Comparison of ENCODE assay signal across 22 mouse cellular contexts in genomic region chr12:85859111-85859510, GRCm38 (mm10). TPM values are rescaled to one million over a fixed set of nuclear protein-coding genes. Genes with fewer than 3 reads are reported as not detected.
DNase-seq lines count a peak whose midpoint lies in the region; ATAC-seq and TF ChIP-seq lines count a peak whose summit lies in the region.
"Had no signal": no experiment of that assay in that cellular context is flagged by ENCODE, and none has a peak within 500 bp of the region (broad histone marks: within the 10 kb centered on the region; RNA-seq: fewer than 3 reads in every experiment).

No protein-coding gene starts in this region.

- H3K4me2 ChIP-seq in heart, embryonic 12.5 days: no peak overlapping the region
- no peak overlapping the region for H3K4me2 ChIP-seq in limb, embryonic 14.5 days (replicated peaks; ENCODE audit: low read depth, low read length, severe bottlenecking)
- no peak overlapping the region for H3K4me2 ChIP-seq in hindbrain, embryonic 16.5 days (ENCODE audit: low read length)
- H3K4me2 ChIP-seq: hindbrain, embryonic 14.5 days; midbrain, embryonic 15.5 days had no signal

- DNase-seq in heart, embryonic 10.5 days (ENCODE audit: low spot score): peak; percentile 41
- DNase-seq in adipocyte (ENCODE audit: low spot score): peak; percentile 45
- DNase-seq in limb, embryonic 14.5 days (ENCODE audit: low spot score): no peak
- peak; percentile 38 to 60 for DNase-seq in lung, postnatal 4 days
- DNase-seq in embryo, embryonic 11 days: no peak
- no peak for DNase-seq in spleen, postnatal 36 days (ENCODE audit: low spot score in 2 of 2)
- DNase-seq: adrenal gland, postnatal 36 days; B cell, adult 2 months; cerebellum, adult 8-10 months; gastrocnemius, postnatal 36 days; layer of hippocampus, postnatal 36 days; left cerebral cortex, postnatal 4 days; retina, postnatal 1 day had no signal

- ATAC-seq in heart, embryonic 12.5 days (ENCODE audit: insufficient number of reproducible peaks, low FRiP score): no peak
- ATAC-seq in limb, embryonic 14.5 days (ENCODE audit: low FRiP score, low read depth): peak; percentile 38
- no peak for ATAC-seq in hindbrain, embryonic 16.5 days
- ATAC-seq: intestine, postnatal 0 days; midbrain, embryonic 15.5 days; Patski had no signal

- TF ChIP-seq POLR2A in limb, embryonic 14.5 days (IDR thresholded peaks at IDR 0.05; ENCODE audit: borderline replicate concordance, extremely low read depth, insufficient read depth, insufficient read length): no peak

- WGBS in heart, embryonic 10.5 days: 77% methylated on average over 3 of the region's 3 CpGs
- 83% methylated on average over 3 of the region's 3 CpGs for WGBS in heart, embryonic 12.5 days
- WGBS in limb, embryonic 14.5 days: 60% methylated on average over 3 of the region's 3 CpGs
- 72% methylated on average over 3 of the region's 3 CpGs for WGBS in hindbrain, embryonic 16.5 days

- no peaks in the 10 kb centered on the region for H3K27me3 ChIP-seq in heart, embryonic 10.5 days (ENCODE audit: insufficient read depth, poor library complexity, severe bottlenecking)
- no peaks in the 10 kb centered on the region for H3K27me3 ChIP-seq in heart, embryonic 12.5 days (replicated peaks)
- H3K27me3 ChIP-seq in limb, embryonic 14.5 days (ENCODE audit: control insufficient read depth, insufficient read depth, low read length): no peaks in the 10 kb centered on the region
- H3K27me3 ChIP-seq in hindbrain, embryonic 16.5 days (replicated peaks; ENCODE audit: control insufficient read depth, insufficient read depth, low read length): no peaks in the 10 kb centered on the region
- H3K27me3 ChIP-seq: megakaryocyte, embryonic 14.5 days; midbrain, embryonic 15.5 days; Patski had no signal

- H3K4me3 ChIP-seq in heart, embryonic 10.5 days: no peak overlapping the region
- no peak overlapping the region for H3K4me3 ChIP-seq in heart, embryonic 12.5 days
- H3K4me3 ChIP-seq in limb, embryonic 14.5 days (replicated peaks; ENCODE audit: low read length): no peak overlapping the region
- H3K4me3 ChIP-seq in hindbrain, embryonic 16.5 days (ENCODE audit: low read length): no peak overlapping the region
- H3K4me3 ChIP-seq: erythroblast, embryonic 14.5 days; megakaryocyte, embryonic 14.5 days; midbrain, embryonic 15.5 days had no signal

- no peaks in the 10 kb centered on the region for H3K9me3 ChIP-seq in heart, embryonic 10.5 days
- no peaks in the 10 kb centered on the region for H3K9me3 ChIP-seq in heart, embryonic 12.5 days (replicated peaks)
- no peaks in the 10 kb centered on the region for H3K9me3 ChIP-seq in limb, embryonic 14.5 days (ENCODE audit: control insufficient read depth, low read length)
- H3K9me3 ChIP-seq in hindbrain, embryonic 16.5 days (ENCODE audit: control insufficient read depth, low read length): no peaks in the 10 kb centered on the region
- H3K9me3 ChIP-seq: megakaryocyte, embryonic 14.5 days; midbrain, embryonic 15.5 days had no signal

- H3K4me1 ChIP-seq in heart, embryonic 10.5 days: no peaks in the 10 kb centered on the region
- H3K4me1 ChIP-seq in heart, embryonic 12.5 days (replicated peaks): no peaks in the 10 kb centered on the region
- peaks cover 31% of the 10 kb centered on the region for H3K4me1 ChIP-seq in limb, embryonic 14.5 days (ENCODE audit: control insufficient read depth, insufficient read depth, low read length)
- no peaks in the 10 kb centered on the region; the same call in 1 of the 2 replicates for H3K4me1 ChIP-seq in hindbrain, embryonic 16.5 days (ENCODE audit: control insufficient read depth, insufficient read depth, low read depth, low read length)

- H3K27ac ChIP-seq in heart, embryonic 10.5 days: no peak overlapping the region
- no peak overlapping the region for H3K27ac ChIP-seq in heart, embryonic 12.5 days (ENCODE audit: poor library complexity, severe bottlenecking)
- H3K27ac ChIP-seq in limb, embryonic 14.5 days (replicated peaks; ENCODE audit: low read depth, low read length): peak overlapping the region; percentile 71
- H3K27ac ChIP-seq in hindbrain, embryonic 16.5 days (ENCODE audit: low read depth, low read length): no peak overlapping the region
- H3K27ac ChIP-seq: hindbrain, embryonic 14.5 days; liver, embryonic 14.5 days; midbrain, embryonic 15.5 days had no signal

- H3K36me3 ChIP-seq in heart, embryonic 10.5 days: peaks cover 17% of the 10 kb centered on the region
- H3K36me3 ChIP-seq in heart, embryonic 12.5 days: peaks cover 6% of the 10 kb centered on the region; the same call in 1 of the 2 replicates
- 0 out of 2 replicates have a peak, but pooled peaks cover 3% of the 10 kb centered on the region for H3K36me3 ChIP-seq in limb, embryonic 14.5 days (ENCODE audit: control insufficient read depth, insufficient read depth, low read length)
- 0 out of 2 replicates have a peak, but pooled peaks cover 5% of the 10 kb centered on the region for H3K36me3 ChIP-seq in hindbrain, embryonic 16.5 days (ENCODE audit: control insufficient read depth, insufficient read depth, low read length)
- H3K36me3 ChIP-seq: midbrain, embryonic 15.5 days had no signal

- H3K9ac ChIP-seq in heart, embryonic 12.5 days: no peak overlapping the region
- no peak overlapping the region for H3K9ac ChIP-seq in limb, embryonic 14.5 days (ENCODE audit: low read depth, low read length, severe bottlenecking)
- H3K9ac ChIP-seq in hindbrain, embryonic 16.5 days (ENCODE audit: low read depth, low read length): no peak overlapping the region
- H3K9ac ChIP-seq: hindbrain, embryonic 14.5 days; liver, embryonic 14.5 days; midbrain, embryonic 15.5 days had no signal

RNA-seq across cellular contexts. Expression of gene Ttll5, which starts 34.7 kb away (rescaled TPM):
- polyA plus RNA-seq in heart, embryonic 10.5 days (2016; fragmentation: Nextera tagmentation; extraction: Ambion mirVana): 14.9 and 18.1 TPM in 2 replicates
- 13.6 and 15.2 TPM in 2 replicates for polyA plus RNA-seq in heart, embryonic 12.5 days (2016; fragmentation: Nextera tagmentation; extraction: Ambion mirVana)
- polyA plus RNA-seq in limb, embryonic 14.5 days (2012; rRNA removed): 16.3 and 20.2 TPM in 2 replicates
- 13.9 and 14.6 TPM in 2 replicates for polyA plus RNA-seq in limb, embryonic 14.5 days (2014; fragmentation: Nextera tagmentation; extraction: Ambion mirVana)
- 11.0 and 12.6 TPM in 2 replicates for polyA plus RNA-seq in hindbrain, embryonic 16.5 days (2015; fragmentation: Nextera tagmentation; extraction: Ambion mirVana)

RNA-seq across cellular contexts. Expression of gene Erg28, which starts 34.8 kb away (rescaled TPM):
- polyA plus RNA-seq in heart, embryonic 10.5 days (2016; fragmentation: Nextera tagmentation; extraction: Ambion mirVana): 109 and 114 TPM in 2 replicates
- polyA plus RNA-seq in heart, embryonic 12.5 days (2016; fragmentation: Nextera tagmentation; extraction: Ambion mirVana): 80.6 and 81.3 TPM in 2 replicates
- polyA plus RNA-seq in limb, embryonic 14.5 days (2012; rRNA removed): 86.7 and 92.7 TPM in 2 replicates
- polyA plus RNA-seq in limb, embryonic 14.5 days (2014; fragmentation: Nextera tagmentation; extraction: Ambion mirVana): 110 and 120 TPM in 2 replicates
- 109 and 114 TPM in 2 replicates for polyA plus RNA-seq in hindbrain, embryonic 16.5 days (2015; fragmentation: Nextera tagmentation; extraction: Ambion mirVana)

Comparison
In these comparisons a context has a peak if more than half of its experiments do, and no peak if none do; other contexts are left out.
1. DNase-seq: peak in heart, embryonic 10.5 days (single experiment), adipocyte (single experiment) and lung, postnatal 4 days (2 of 2); none in limb, embryonic 14.5 days (single experiment), embryo, embryonic 11 days (single experiment) and spleen, postnatal 36 days (0 of 2).